Mouse (Mus musculus) midbrain, postnatal 0 days (tissue): ENCODE data around the gene Wdr44. TPM values are rescaled to one million over a fixed set of nuclear protein-coding genes. Genes with fewer than 3 reads are reported as not detected.

Source experiments
- ATAC-seq: fragments of 200-750 bp; cut with Nextera tagmentation; 2 replicates; pipeline ENCODE4 v1.8.0; 2017; ENCODE audit warnings: moderate number of reproducible peaks, mild to moderate bottlenecking, moderate TSS enrichment, moderate library complexity; ENCODE audit not compliant: low FRiP score
- DNase-seq: peaks from one replicate; pipeline ENCODE4 v3.0.0-alpha.2; 2015; ENCODE audit warnings: low spot score
- H3K27ac ChIP-seq: fragments of 300-500 bp; sonication (generic); 2 replicates; pipeline ENCODE4 v1.5.1; 2014; ENCODE audit warnings: low read depth, mild to moderate bottlenecking, low read length, mixed read lengths
- H3K27me3 ChIP-seq: fragments of 300-500 bp; sonication (generic); 2 replicates; pipeline ENCODE4 v1.6.1; 2014; ENCODE audit warnings: low read length, control low read depth, mixed read lengths; ENCODE audit not compliant: insufficient read depth
- H3K36me3 ChIP-seq: fragments of 300-500 bp; sonication (generic); 2 replicates; pipeline ENCODE4 v1.6.1; 2014; ENCODE audit warnings: low read length, control low read depth, mixed read lengths; ENCODE audit not compliant: insufficient read depth
- H3K4me1 ChIP-seq: fragments of 300-500 bp; sonication (generic); 2 replicates; pipeline ENCODE4 v1.6.1; 2014; ENCODE audit warnings: mild to moderate bottlenecking, control low read depth, antibody characterized with exemption, low read length, mixed read lengths; ENCODE audit not compliant: insufficient read depth
- H3K4me2 ChIP-seq: fragments of 300-500 bp; sonication (generic); 2 replicates; pipeline ENCODE4 v1.6.1; 2014; ENCODE audit warnings: low read depth, mild to moderate bottlenecking, low read length, mixed read lengths; ENCODE audit not compliant: poor library complexity, severe bottlenecking
- H3K4me3 ChIP-seq: fragments of 300-500 bp; sonication (generic); 2 replicates; pipeline ENCODE4 v1.5.1; 2014; ENCODE audit warnings: low read depth, mild to moderate bottlenecking, low read length, moderate library complexity
- H3K9ac ChIP-seq: fragments of 300-500 bp; sonication (generic); replicated peaks from 2 replicates; pipeline ENCODE4 v1.6.1; 2014; ENCODE audit warnings: mild to moderate bottlenecking, low read length, moderate library complexity, mixed read lengths; ENCODE audit not compliant: poor library complexity, severe bottlenecking
- H3K9me3 ChIP-seq: fragments of 300-500 bp; sonication (generic); 2 replicates; pipeline ENCODE4 v1.6.1; 2016; ENCODE audit warnings: low read length, control low read depth
- CTCF ChIP-seq: IDR thresholded peaks from 2 replicates; pipeline ENCODE4 v1.5.1; 2016; ENCODE audit warnings: antibody characterized with exemption, mild to moderate bottlenecking
- WGBS: fragments of 180-500 bp; shearing (Covaris S2); extraction: QIAGEN DNeasy Blood & Tissue Kit; methylation state at CpG from one replicate; pipeline ENCODE4 v1.1.7; 2014; 5-methylcytosine and 5-hydroxymethylcytosine counted together
- polyA plus RNA-seq: library from polyadenylated mRNA; unstranded; fragments of >200 nt; fragmentation: Nextera tagmentation; extraction: Ambion mirVana; gene quantifications from 2 replicates; pipeline ENCODE4 v1.2.1, GENCODE M21; 2015
- total RNA-seq: library from RNA; depleted of rRNA; stranded (reverse); fragments of >200 nt; gene quantifications from 2 replicates; pipeline ENCODE4 v1.2.3, GENCODE M21; 2014

Gene Wdr44
- total and polyA plus RNA-seq, 2 experiments from 2014 or later: 10.3 to 19.8 TPM

GRCm38 (mm10) chrX:23699023-23699422, 6.2 kb downstream of the Wdr44 start:
- DNase-seq (no peak), ATAC-seq (no peak)
- H3K36me3 ChIP-seq: no peaks in the 10 kb centered on the region
- H3K9ac ChIP-seq: no peak overlapping the region
- WGBS: 88% methylated on average over 1 of the region's 1 CpGs
- H3K4me1 ChIP-seq: no peaks in the 10 kb centered on the region
- H3K27me3 ChIP-seq: no peaks in the 10 kb centered on the region
- H3K4me2 ChIP-seq: no peak overlapping the region
- no peaks in the 10 kb centered on the region for H3K9me3 ChIP-seq
- H3K4me3 ChIP-seq: no peak overlapping the region
- no peak overlapping the region for H3K27ac ChIP-seq
- no peak for TF ChIP-seq CTCF

- Histone ChIP-seq H3K27ac (no peak overlapping the region), H3K4me2 (no peak overlapping the region), H3K9me3 (no peaks in the 10 kb centered on the region), H3K36me3 (no peaks in the 10 kb centered on the region), H3K4me1 (no peaks in the 10 kb centered on the region), H3K27me3 (no peaks in the 10 kb centered on the region), H3K9ac (no peak overlapping the region), H3K4me3 (no peak overlapping the region)
- ATAC-seq (no peak), DNase-seq (no peak)
- no peak for TF ChIP-seq CTCF
- 87% methylated on average over 1 of the region's 1 CpGs for WGBS
Measured at GRCm38 (mm10) chrX:23717247-23717646, 24.4 kb downstream of the Wdr44 start.

- H3K27ac ChIP-seq: no peak overlapping the region
- no peak overlapping the region for H3K9ac ChIP-seq
- DNase-seq (no peak), ATAC-seq (no peak)
- TF ChIP-seq CTCF: no peak
- no peak overlapping the region for H3K4me2 ChIP-seq
- WGBS: 70% methylated on average over 1 of the region's 1 CpGs
- no peaks in the 10 kb centered on the region for H3K9me3 ChIP-seq
- H3K4me3 ChIP-seq: no peak overlapping the region
- no peaks in the 10 kb centered on the region for H3K36me3 ChIP-seq
- no peaks in the 10 kb centered on the region for H3K4me1 ChIP-seq
- H3K27me3 ChIP-seq: no peaks in the 10 kb centered on the region
Measured at GRCm38 (mm10) chrX:23727463-23727862, 34.6 kb downstream of the Wdr44 start.

- no peak overlapping the region for H3K9ac ChIP-seq
- H3K27ac ChIP-seq: no peak overlapping the region
- no peaks in the 10 kb centered on the region for H3K9me3 ChIP-seq
- no peak overlapping the region for H3K4me2 ChIP-seq
- TF ChIP-seq CTCF: no peak
- DNase-seq (no peak), ATAC-seq (no peak)
- WGBS: 75% methylated on average over 1 of the region's 1 CpGs
- no peaks in the 10 kb centered on the region for H3K4me1 ChIP-seq
- no peaks in the 10 kb centered on the region for H3K27me3 ChIP-seq
- H3K36me3 ChIP-seq: no peaks in the 10 kb centered on the region
- H3K4me3 ChIP-seq: no peak overlapping the region
Measured at GRCm38 (mm10) chrX:23754671-23755070, 61.8 kb downstream of the Wdr44 start.

- no peak for TF ChIP-seq CTCF
- Histone ChIP-seq H3K27ac (no peak overlapping the region), H3K4me1 (no peaks in the 10 kb centered on the region), H3K9ac (no peak overlapping the region), H3K4me2 (no peak overlapping the region), H3K4me3 (no peak overlapping the region), H3K27me3 (no peaks in the 10 kb centered on the region), H3K9me3 (no peaks in the 10 kb centered on the region), H3K36me3 (no peaks in the 10 kb centered on the region)
- 87% methylated on average over 1 of the region's 1 CpGs for WGBS
- ATAC-seq (no peak), DNase-seq (no peak)
Measured at GRCm38 (mm10) chrX:23767849-23768248, 75.0 kb downstream of the Wdr44 start.

- H3K4me3 ChIP-seq: no peak overlapping the region
- DNase-seq (no peak), ATAC-seq (no peak)
- TF ChIP-seq CTCF: no peak
- no peak overlapping the region for H3K4me2 ChIP-seq
- no peaks in the 10 kb centered on the region for H3K9me3 ChIP-seq
- H3K36me3 ChIP-seq: no peaks in the 10 kb centered on the region
- 85% methylated on average over 3 of the region's 3 CpGs for WGBS
- no peaks in the 10 kb centered on the region for H3K4me1 ChIP-seq
- H3K9ac ChIP-seq: no peak overlapping the region
- no peak overlapping the region for H3K27ac ChIP-seq
- no peaks in the 10 kb centered on the region for H3K27me3 ChIP-seq
Measured at GRCm38 (mm10) chrX:23807125-23807524, 114.3 kb downstream of the Wdr44 start.
